Mouse (Mus musculus) CH12.LX (cell line): ENCODE measurements around the gene Srsf10. TPM values are rescaled to one million over a fixed set of nuclear protein-coding genes. Genes with fewer than 3 reads are reported as not detected.

Experiments
- DNase-seq: peaks from one replicate; pipeline ENCODE4 v3.0.0-alpha.2; 2013; ENCODE audit errors: extremely low read depth
- H3K27ac ChIP-seq: 2 replicates; pipeline ENCODE4 v1.5.1; 2012; ENCODE audit warnings: low read depth, mild to moderate bottlenecking, control low read depth, moderate library complexity; ENCODE audit not compliant: insufficient read depth
- H3K27me3 ChIP-seq: replicated peaks from 2 replicates; pipeline ENCODE3; 2012; ENCODE audit warnings: inconsistent platforms
- H3K36me3 ChIP-seq, 2 experiments: replicated peaks in 1 of 2; 2 replicates each; pipeline versions ENCODE3 to v1.6.1; 2012; ENCODE audit warnings: inconsistent platforms in 1 of 2, low read length in 1 of 2, mild to moderate bottlenecking in 1 of 2, mixed read lengths in 1 of 2, moderate library complexity in 1 of 2; ENCODE audit not compliant: control insufficient read depth in 1 of 2, insufficient read depth in 1 of 2
- H3K4me1 ChIP-seq, 2 experiments: 2 replicates each; pipeline ENCODE4 v1.6.1; 2012; ENCODE audit warnings: inconsistent platforms in 1 of 2, moderate library complexity in 1 of 2; ENCODE audit not compliant: insufficient read depth in 2 of 2, control insufficient read depth in 1 of 2
- H3K4me2 ChIP-seq: 2 replicates; pipeline ENCODE4 v1.6.1; 2012; ENCODE audit warnings: low read depth, mild to moderate bottlenecking, control low read depth; ENCODE audit not compliant: poor library complexity, insufficient read depth, severe bottlenecking
- H3K4me3 ChIP-seq, 3 experiments: fragments of 150-350 bp in 1 of 3; sonication (generic) in 1 of 3; replicated peaks in 1 of 3; 2 replicates each; pipeline versions ENCODE3 to v1.5.1; 2011 to 2012; ENCODE audit warnings: low read depth in 2 of 3, low read length in 2 of 3, mild to moderate bottlenecking in 2 of 3, moderate library complexity in 2 of 3, control low read depth in 1 of 3, improper control_type of control experiment in 1 of 3, inconsistent platforms in 1 of 3, mixed read lengths in 1 of 3; ENCODE audit not compliant: poor library complexity in 1 of 3
- H3K79me2 ChIP-seq: replicated peaks from 2 replicates; pipeline ENCODE4 v1.6.1; 2012; ENCODE audit warnings: mild to moderate bottlenecking, moderate library complexity; ENCODE audit not compliant: control insufficient read depth, poor library complexity, insufficient read depth, severe bottlenecking; ENCODE audit errors: extremely low read depth
- H3K9ac ChIP-seq: 2 replicates; pipeline ENCODE4 v1.6.1; 2012; ENCODE audit warnings: low read depth, mild to moderate bottlenecking, control low read depth, moderate library complexity; ENCODE audit not compliant: insufficient read depth
- H3K9me3 ChIP-seq: replicated peaks from 2 replicates; pipeline ENCODE3; 2012; ENCODE audit warnings: low read length, inconsistent platforms, mixed read lengths
- CHD1 ChIP-seq: IDR thresholded peaks from 2 replicates; pipeline ENCODE4 v1.6.1; 2012; ENCODE audit warnings: low read depth, low read length, improper control_type of control experiment, inconsistent platforms
- CHD2 ChIP-seq: IDR thresholded peaks from 2 replicates; pipeline ENCODE4 v1.6.1; 2011; ENCODE audit warnings: low read length, improper control_type of control experiment
- CTCF ChIP-seq, 2 experiments: IDR thresholded peaks in 1 of 2; conservative IDR thresholded peaks in 1 of 2; 2 replicates each; pipeline ENCODE4 v1.5.1; 2011 to 2012; ENCODE audit warnings: low read depth in 2 of 2, low read length in 2 of 2, improper control_type of control experiment in 1 of 2, inconsistent platforms in 1 of 2, mild to moderate bottlenecking in 1 of 2, moderate library complexity in 1 of 2
- E2F4 ChIP-seq: IDR thresholded peaks from 2 replicates; pipeline ENCODE4 v1.6.1; 2011; ENCODE audit warnings: low read depth, low read length, improper control_type of control experiment; ENCODE audit not compliant: insufficient replicate concordance
- ELF1 ChIP-seq: IDR thresholded peaks from 2 replicates; pipeline ENCODE4 v1.6.1; 2014; ENCODE audit warnings: low read depth, mild to moderate bottlenecking, inconsistent platforms, low read length, improper control_type of control experiment
- EP300 ChIP-seq: IDR thresholded peaks from 2 replicates; pipeline ENCODE4 v1.6.1; 2011; ENCODE audit warnings: low read length, improper control_type of control experiment
- ETS1 ChIP-seq: conservative IDR thresholded peaks from 2 replicates; pipeline ENCODE4 v1.6.1; 2012; ENCODE audit warnings: low read depth, mild to moderate bottlenecking, inconsistent platforms, low read length, improper control_type of control experiment, moderate library complexity
- GABPA ChIP-seq: IDR thresholded peaks from 2 replicates; pipeline ENCODE4 v1.6.1; 2012; ENCODE audit warnings: low read depth, low read length, improper control_type of control experiment, inconsistent platforms; ENCODE audit not compliant: insufficient replicate concordance
- HCFC1 ChIP-seq: IDR thresholded peaks from 2 replicates; pipeline ENCODE4 v1.6.1; 2012; ENCODE audit warnings: low read depth, mild to moderate bottlenecking, inconsistent platforms, low read length, improper control_type of control experiment
- IRF4 ChIP-seq: IDR thresholded peaks from 2 replicates; pipeline ENCODE4 v1.6.1; 2014; ENCODE audit warnings: low read depth, mild to moderate bottlenecking, inconsistent platforms, low read length, improper control_type of control experiment
- JUN ChIP-seq: IDR thresholded peaks from 2 replicates; pipeline ENCODE4 v1.6.1; 2011; ENCODE audit warnings: low read depth, mild to moderate bottlenecking, low read length, improper control_type of control experiment, moderate library complexity; ENCODE audit not compliant: insufficient read depth
- JUND ChIP-seq: conservative IDR thresholded peaks from 2 replicates; pipeline ENCODE4 v1.6.1; 2011; ENCODE audit warnings: low read depth, low read length, improper control_type of control experiment
- KAT2A ChIP-seq: IDR thresholded peaks from 2 replicates; pipeline ENCODE4 v1.6.1; 2012; ENCODE audit warnings: low read length, improper control_type of control experiment, inconsistent platforms; ENCODE audit not compliant: insufficient replicate concordance
- MAFK ChIP-seq: IDR thresholded peaks from 2 replicates; pipeline ENCODE4 v1.6.1; 2011; ENCODE audit warnings: low read length, improper control_type of control experiment; ENCODE audit not compliant: insufficient replicate concordance
- MXI1 ChIP-seq: IDR thresholded peaks from 2 replicates; pipeline ENCODE4 v1.6.1; 2011; ENCODE audit warnings: mild to moderate bottlenecking, low read depth, low read length, improper control_type of control experiment
- MYC ChIP-seq: IDR thresholded peaks from 2 replicates; pipeline ENCODE4 v1.6.1; 2011; ENCODE audit warnings: low read depth, mild to moderate bottlenecking, improper control_type of control experiment, low read length
- NELFE ChIP-seq: IDR thresholded peaks from 2 replicates; pipeline ENCODE4 v1.6.1; 2011; ENCODE audit warnings: low read depth, low read length, improper control_type of control experiment
- NRF1 ChIP-seq: IDR thresholded peaks from 2 replicates; pipeline ENCODE4 v1.6.1; 2014; ENCODE audit warnings: low read depth, mild to moderate bottlenecking, inconsistent platforms, low read length, improper control_type of control experiment, moderate library complexity
- POLR2A ChIP-seq: IDR thresholded peaks from 2 replicates; pipeline ENCODE4 v1.6.1; 2011; ENCODE audit warnings: low read depth, mild to moderate bottlenecking, improper control_type of control experiment, low read length
- POLR2AphosphoS2 ChIP-seq: IDR thresholded peaks from 2 replicates; pipeline ENCODE4 v1.6.1; 2011; ENCODE audit warnings: low read depth, low read length, improper control_type of control experiment
- RAD21 ChIP-seq: IDR thresholded peaks from 2 replicates; pipeline ENCODE4 v1.6.1; 2011; ENCODE audit warnings: low read depth, mild to moderate bottlenecking, low read length, improper control_type of control experiment, moderate library complexity
- RCOR1 ChIP-seq: conservative IDR thresholded peaks from 2 replicates; pipeline ENCODE4 v1.6.1; 2012; ENCODE audit warnings: low read depth, mild to moderate bottlenecking, inconsistent platforms, low read length, improper control_type of control experiment
- SIN3A ChIP-seq: IDR thresholded peaks from 2 replicates; pipeline ENCODE4 v1.6.1; 2012; ENCODE audit warnings: low read length, improper control_type of control experiment, inconsistent platforms
- TBP ChIP-seq: conservative IDR thresholded peaks from 2 replicates; pipeline ENCODE4 v1.6.1; 2011; ENCODE audit warnings: low read depth, low read length, improper control_type of control experiment
- TCF12 ChIP-seq: IDR thresholded peaks from 2 replicates; pipeline ENCODE4 v1.6.1; 2014; ENCODE audit warnings: low read depth, mild to moderate bottlenecking, inconsistent platforms, low read length, improper control_type of control experiment
- UBTF ChIP-seq: IDR thresholded peaks from 2 replicates; pipeline ENCODE4 v1.6.1; 2012; ENCODE audit warnings: low read depth, mild to moderate bottlenecking, inconsistent platforms, low read length, improper control_type of control experiment, moderate library complexity
- USF2 ChIP-seq: conservative IDR thresholded peaks from 2 replicates; pipeline ENCODE4 v1.6.1; 2011; ENCODE audit warnings: low read depth, low read length, improper control_type of control experiment
- ZKSCAN1 ChIP-seq: IDR thresholded peaks from 2 replicates; pipeline ENCODE4 v1.6.1; 2012; ENCODE audit warnings: low read depth, inconsistent platforms, low read length, improper control_type of control experiment, borderline replicate concordance
- ZMIZ1 ChIP-seq: IDR thresholded peaks from 2 replicates; pipeline ENCODE4 v1.6.1; 2012; ENCODE audit warnings: low read depth, mild to moderate bottlenecking, inconsistent platforms, low read length, improper control_type of control experiment
- ZNF384 ChIP-seq: IDR thresholded peaks from 2 replicates; pipeline ENCODE4 v1.6.1; 2012; ENCODE audit warnings: low read depth, low read length, improper control_type of control experiment, inconsistent platforms
- dilution Hi-C: fragments of 300-500 bp; cut with MboI; formaldehyde crosslinking; loops from 2 replicates; pipeline ENCODE4 v1.14.3; 2020; ENCODE audit warnings: low sequenced_read_pairs; ENCODE audit not compliant: extremely low pct_unique_long_range_greater_than_20kb, extremely low pct_ligation_motif_present
- in situ Hi-C: fragments of 300-500 bp; cut with MboI; formaldehyde crosslinking; loops from 3 replicates; pipeline ENCODE4 v1.14.3; 2019; ENCODE audit warnings: low sequenced_read_pairs, low pct_ligation_motif_present, low pct_unique_long_range_greater_than_20kb, mixed read lengths
- polyA plus RNA-seq: library from polyadenylated mRNA; unstranded; fragments of >175 nt; gene quantifications from 2 replicates; pipeline ENCODE4 v1.2.1, GENCODE M21; 2012; ENCODE audit warnings: low read depth; ENCODE audit not compliant: insufficient read length
- total RNA-seq, 2 experiments: library from RNA; depleted of rRNA; stranded (reverse); fragments of 300-350 nt in 1 of 2; fragments of >200 nt in 1 of 2; gene quantifications; 2 replicates each; pipeline ENCODE4 v1.2.3; 2012 to 2014

Gene Srsf10
- total and polyA plus RNA-seq, 3 experiments, result 85.7 to 291 (median 179) TPM

- DNase-seq, result peak; percentile 68
- H3K9ac ChIP-seq, result peak overlapping the region; percentile 27; the same call in 1 of the 2 replicates
- H3K79me2 ChIP-seq, result peaks cover 15% of the 10 kb centered on the region
- peak overlapping the region; percentile 84 for H3K27ac ChIP-seq
- H3K4me2 ChIP-seq, result peak overlapping the region; percentile 83
- no peaks in the 10 kb centered on the region for H3K27me3 ChIP-seq
- dilution Hi-C loops (no loop called here), in situ Hi-C loops (no loop called here)
- H3K4me1 ChIP-seq, result peaks cover 10 to 52% of the 10 kb centered on the region in 2 experiments
- peaks cover 7 to 14% of the 10 kb centered on the region in 2 experiments for H3K36me3 ChIP-seq
- H3K9me3 ChIP-seq, result no peaks in the 10 kb centered on the region
- TF ChIP-seq RAD21 (no peak), JUN (no peak), MAFK (no peak), ZNF384 (no peak), CHD1 (no peak), POLR2A (0 out of 2 replicates have a peak, but pooled peaks have one; percentile 26), RCOR1 (no peak)
- peak overlapping the region in 2 of 3 experiments; percentile 19 to 35 for H3K4me3 ChIP-seq
Measured at GRCm38 (mm10) chr4:135875991-135876582, 20.5 kb downstream of the Srsf10 start.

- peaks cover 10 to 49% of the 10 kb centered on the region in 2 experiments for H3K4me1 ChIP-seq
- DNase-seq, result peak; percentile 95
- peaks cover 15% of the 10 kb centered on the region for H3K79me2 ChIP-seq
- in situ Hi-C loops (no loop called here), dilution Hi-C loops (no loop called here)
- H3K9me3 ChIP-seq, result no peaks in the 10 kb centered on the region
- peak overlapping the region; percentile 83 for H3K4me2 ChIP-seq
- H3K36me3 ChIP-seq, result peaks cover 7 to 11% of the 10 kb centered on the region in 2 experiments
- no peaks in the 10 kb centered on the region for H3K27me3 ChIP-seq
- peak overlapping the region; percentile 27; the same call in 1 of the 2 replicates for H3K9ac ChIP-seq
- H3K4me3 ChIP-seq, result peak overlapping the region in 1 of 3 experiments; percentile 17
- peak overlapping the region; percentile 84 for H3K27ac ChIP-seq
- peak; percentile 84 for TF ChIP-seq EP300
- TF ChIP-seq UBTF, result no peak
- TF ChIP-seq CTCF (conservative IDR thresholded peaks at IDR 0.05 in 1 of 2, IDR thresholded peaks at IDR 0.05 in 1 of 2; ENCODE audit: low read depth in 2 of 2, low read length in 2 of 2), result no peak
- peak; percentile 76 for TF ChIP-seq CHD2
- peak; percentile 100 for TF ChIP-seq ETS1
- peak; percentile 92 for TF ChIP-seq TCF12
- peak; percentile 28; the same call in 1 of the 2 replicates for TF ChIP-seq NRF1
- 0 out of 2 replicates have a peak, but pooled peaks have one; percentile 71 for TF ChIP-seq KAT2A
- TF ChIP-seq E2F4, result peak; percentile 44; the same call in 1 of the 2 replicates
- TF ChIP-seq ELF1, result peak; percentile 49; the same call in 1 of the 2 replicates
- no peak for TF ChIP-seq ZKSCAN1
- TF ChIP-seq HCFC1, result peak; percentile 50
- peak; percentile 71; the same call in 1 of the 2 replicates for TF ChIP-seq CHD1
- peak; percentile 96 for TF ChIP-seq MYC
- TF ChIP-seq GABPA, result no peak
- TF ChIP-seq POLR2AphosphoS2, result no peak
- TF ChIP-seq RAD21, result no peak
- TF ChIP-seq SIN3A, result peak; percentile 79; the same call in 1 of the 2 replicates
- peak; percentile 86; the same call in 1 of the 2 replicates for TF ChIP-seq RCOR1
- TF ChIP-seq TBP, result 0 out of 2 replicates have a peak, but pooled peaks have one; percentile 30
- TF ChIP-seq ZNF384, result 0 out of 2 replicates have a peak, but pooled peaks have one; percentile 5
- peak; percentile 53 for TF ChIP-seq POLR2A
- TF ChIP-seq NELFE, result no peak; the same call in 1 of the 2 replicates
- TF ChIP-seq MXI1, result peak; percentile 94
- no peak; the same call in 1 of the 2 replicates for TF ChIP-seq JUND
- peak; percentile 92 for TF ChIP-seq IRF4
- TF ChIP-seq ZMIZ1, result peak; percentile 58; the same call in 1 of the 2 replicates
- TF ChIP-seq USF2, result peak; percentile 58
Measured at GRCm38 (mm10) chr4:135876583-135877020, 21.1 kb downstream of the Srsf10 start.
